Mouse (Mus musculus) midbrain, embryonic 14.5 days (tissue): ENCODE results near the gene Cd2. TPM values are rescaled to one million over a fixed set of nuclear protein-coding genes. Genes with fewer than 3 reads are reported as not detected.

ENCODE experiments used
- ATAC-seq: fragments of 200-750 bp; cut with Nextera tagmentation; 2 replicates; pipeline ENCODE4 v1.8.0; 2017; ENCODE audit warnings: moderate number of reproducible peaks, moderate library complexity; ENCODE audit not compliant: low FRiP score, low TSS enrichment
- DNase-seq: peaks from one replicate; pipeline ENCODE4 v3.0.0-alpha.2; 2015
- H3K27ac ChIP-seq: fragments of 300-500 bp; sonication (generic); replicated peaks from 2 replicates; pipeline ENCODE4 v1.5.1; 2014; ENCODE audit warnings: mild to moderate bottlenecking, low read depth, low read length, moderate library complexity
- H3K27me3 ChIP-seq: fragments of 300-500 bp; sonication (generic); 2 replicates; pipeline ENCODE4 v1.6.1; 2014; ENCODE audit warnings: low read length, control low read depth, mixed read lengths; ENCODE audit not compliant: control insufficient read depth, insufficient read depth
- H3K36me3 ChIP-seq: fragments of 300-500 bp; sonication (generic); 2 replicates; pipeline ENCODE4 v1.6.1; 2014; ENCODE audit warnings: low read length, control low read depth; ENCODE audit not compliant: control insufficient read depth, insufficient read depth
- H3K4me1 ChIP-seq: fragments of 300-500 bp; sonication (generic); 2 replicates; pipeline ENCODE4 v1.6.1; 2014; ENCODE audit warnings: mild to moderate bottlenecking, antibody characterized with exemption, low read length, control low read depth; ENCODE audit not compliant: control insufficient read depth, insufficient read depth
- H3K4me2 ChIP-seq: fragments of 300-500 bp; sonication (generic); 2 replicates; pipeline ENCODE4 v1.6.1; 2014; ENCODE audit warnings: mild to moderate bottlenecking, low read length, moderate library complexity
- H3K4me3 ChIP-seq: fragments of 300-500 bp; sonication (generic); replicated peaks from 2 replicates; pipeline ENCODE4 v1.5.1; 2014; ENCODE audit warnings: low read depth, low read length
- H3K9ac ChIP-seq: fragments of 300-500 bp; sonication (generic); replicated peaks from 2 replicates; pipeline ENCODE4 v1.6.1; 2014; ENCODE audit warnings: mild to moderate bottlenecking, low read length, moderate library complexity
- H3K9me3 ChIP-seq: fragments of 300-500 bp; sonication (generic); 2 replicates; pipeline ENCODE4 v1.6.1; 2016; ENCODE audit warnings: low read length, control low read depth, mixed read lengths; ENCODE audit not compliant: control insufficient read depth
- WGBS: fragments of 180-500 bp; shearing (Covaris S2); extraction: QIAGEN DNeasy Blood & Tissue Kit; methylation state at CpG from one replicate; pipeline ENCODE4 v1.1.7; 2014; 5-methylcytosine and 5-hydroxymethylcytosine counted together
- polyA plus RNA-seq: library from polyadenylated mRNA; unstranded; fragments of >200 nt; fragmentation: Nextera tagmentation; extraction: Ambion mirVana; gene quantifications from 2 replicates; pipeline ENCODE4 v1.2.1, GENCODE M21; 2014

Gene Cd2
- polyA plus RNA-seq, result not detected in 2 replicates

DNA sequence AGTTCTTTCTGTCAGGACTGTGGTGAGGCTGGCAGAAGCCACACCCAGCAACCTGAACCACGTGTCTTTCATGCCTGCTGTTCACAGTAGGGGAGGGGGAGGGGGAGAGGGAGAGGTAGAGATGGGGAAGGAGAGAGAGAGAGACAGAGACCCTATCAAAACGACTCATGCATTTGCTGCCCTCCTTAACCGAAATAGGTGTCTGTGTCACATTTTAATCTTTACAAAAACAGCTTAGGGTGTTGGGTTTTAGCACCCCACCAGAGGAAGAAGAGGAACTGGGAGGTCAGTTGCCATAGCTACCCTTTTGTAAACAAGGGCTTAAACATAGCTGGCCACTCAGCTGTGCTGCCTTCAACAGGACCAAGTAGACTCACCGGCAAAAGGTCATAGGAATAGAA is at the start of gene Cd2:
Gene Cd2, minus strand, starts transcription at position 29 of the 401 bp plus-strand sequence.
- Histone ChIP-seq H3K36me3 (no peaks in the 10 kb centered on the region), H3K27me3 (no peaks in the 10 kb centered on the region), H3K4me1 (no peaks in the 10 kb centered on the region), H3K9me3 (no peaks in the 10 kb centered on the region), H3K4me2 (no peak within 1 kb of the TSS), H3K27ac (no peak within 1 kb of the TSS), H3K4me3 (no peak within 1 kb of the TSS), H3K9ac (no peak within 1 kb of the TSS)
- WGBS, result 29% methylated on average over 4 of the region's 4 CpGs
- no peak for DNase-seq
- no peak for ATAC-seq

GRCm38 (mm10) chr3:101328617-101329016 is 40.9 kb upstream of the Cd2 start:
- ATAC-seq (no peak), DNase-seq (no peak)
- WGBS, result 92% methylated on average over 7 of the region's 7 CpGs
- Histone ChIP-seq H3K4me1 (no peaks in the 10 kb centered on the region), H3K27ac (no peak overlapping the region), H3K4me3 (no peak overlapping the region), H3K27me3 (no peaks in the 10 kb centered on the region), H3K4me2 (no peak overlapping the region), H3K36me3 (no peaks in the 10 kb centered on the region), H3K9ac (no peak overlapping the region), H3K9me3 (no peaks in the 10 kb centered on the region)

DNA sequence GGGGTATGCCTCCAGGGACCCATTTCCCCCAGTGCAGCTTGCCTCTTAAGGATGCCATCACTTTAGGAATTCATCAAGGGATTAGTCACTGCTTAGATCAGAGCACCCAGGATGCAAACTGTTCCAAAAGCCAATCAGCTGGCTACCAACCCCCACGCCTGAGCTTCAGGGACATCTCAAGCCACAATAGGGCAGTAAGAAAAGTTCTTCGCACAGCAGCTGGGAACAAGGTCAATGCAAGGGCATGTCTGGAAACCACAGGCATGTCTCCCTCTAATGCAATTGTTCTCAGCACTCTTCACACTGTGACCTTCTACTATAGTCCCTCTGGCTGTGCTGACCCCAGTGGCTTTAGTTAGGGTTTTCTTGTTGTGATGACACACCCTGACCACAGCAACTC is 39.5 kb upstream of the Cd2 start:
- Histone ChIP-seq H3K4me1 (no peaks in the 10 kb centered on the region), H3K4me3 (no peak overlapping the region), H3K27ac (no peak overlapping the region), H3K27me3 (no peaks in the 10 kb centered on the region), H3K36me3 (no peaks in the 10 kb centered on the region), H3K9me3 (no peaks in the 10 kb centered on the region), H3K4me2 (no peak overlapping the region), H3K9ac (no peak overlapping the region)
- DNase-seq (no peak), ATAC-seq (no peak)
- 59% methylated on average over 2 of the region's 2 CpGs for WGBS

- Histone ChIP-seq H3K9ac (no peak overlapping the region), H3K36me3 (no peaks in the 10 kb centered on the region), H3K27me3 (no peaks in the 10 kb centered on the region), H3K4me1 (no peaks in the 10 kb centered on the region), H3K9me3 (no peaks in the 10 kb centered on the region), H3K4me2 (no peak overlapping the region), H3K27ac (no peak overlapping the region), H3K4me3 (no peak overlapping the region)
- WGBS, result 90% methylated on average over 10 of the region's 10 CpGs
- ATAC-seq (no peak), DNase-seq (no peak)
These were observed 34.7 kb upstream of the Cd2 start for GRCm38 (mm10) chr3:101322437-101322836.

- Histone ChIP-seq H3K9ac (no peak overlapping the region), H3K36me3 (no peaks in the 10 kb centered on the region), H3K27me3 (no peaks in the 10 kb centered on the region), H3K4me1 (no peaks in the 10 kb centered on the region), H3K27ac (no peak overlapping the region), H3K9me3 (no peaks in the 10 kb centered on the region), H3K4me2 (no peak overlapping the region), H3K4me3 (no peak overlapping the region)
- ATAC-seq, result no peak
- WGBS, result 88% methylated on average over 7 of the region's 7 CpGs
- DNase-seq, result no peak
These were observed 33.1 kb upstream of the Cd2 start for GRCm38 (mm10) chr3:101320874-101321273.

GRCm38 (mm10) chr3:101318516-101319170 is 30.9 kb upstream of the Cd2 start:
- no peak overlapping the region for H3K27ac ChIP-seq
- no peaks in the 10 kb centered on the region for H3K9me3 ChIP-seq
- 90% methylated on average over 6 of the region's 6 CpGs for WGBS
- no peaks in the 10 kb centered on the region for H3K27me3 ChIP-seq
- no peak overlapping the region for H3K4me2 ChIP-seq
- ATAC-seq, result no peak
- no peak overlapping the region for H3K4me3 ChIP-seq
- no peaks in the 10 kb centered on the region for H3K4me1 ChIP-seq
- H3K36me3 ChIP-seq, result no peaks in the 10 kb centered on the region
- H3K9ac ChIP-seq, result no peak overlapping the region
- no peak for DNase-seq

GRCm38 (mm10) chr3:101318115-101318514 is 30.4 kb upstream of the Cd2 start:
- Histone ChIP-seq H3K9me3 (no peaks in the 10 kb centered on the region), H3K4me2 (no peak overlapping the region), H3K4me1 (no peaks in the 10 kb centered on the region), H3K9ac (no peak overlapping the region), H3K4me3 (no peak overlapping the region), H3K36me3 (no peaks in the 10 kb centered on the region), H3K27ac (no peak overlapping the region), H3K27me3 (no peaks in the 10 kb centered on the region)
- WGBS, result 73% methylated on average over 6 of the region's 6 CpGs
- 0 out of 2 replicates have a peak, but pooled peaks have one; percentile 24 for ATAC-seq
- no peak for DNase-seq

DNA sequence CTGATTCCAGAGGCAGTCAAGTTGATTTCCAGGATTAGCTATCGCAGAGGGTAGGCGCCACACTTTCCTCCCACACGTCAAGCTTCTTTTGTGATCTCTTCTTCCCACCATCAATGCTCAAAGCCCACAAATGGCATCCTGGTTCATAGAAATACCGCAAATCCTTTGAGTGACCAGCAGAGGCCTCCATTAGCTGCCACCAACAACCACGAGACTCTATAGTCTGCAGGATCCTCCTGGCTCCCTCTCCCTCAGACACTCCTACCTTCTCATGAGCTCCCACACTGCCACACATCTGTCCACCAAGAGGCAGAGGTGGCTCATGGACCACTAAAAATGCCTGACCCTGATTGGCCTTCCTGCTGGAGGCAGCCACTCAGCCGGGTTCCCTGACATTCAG is 27.2 kb upstream of the Cd2 start:
- Histone ChIP-seq H3K4me1 (no peaks in the 10 kb centered on the region), H3K27me3 (no peaks in the 10 kb centered on the region), H3K4me3 (no peak overlapping the region), H3K27ac (no peak overlapping the region), H3K36me3 (no peaks in the 10 kb centered on the region), H3K4me2 (no peak overlapping the region), H3K9me3 (no peaks in the 10 kb centered on the region), H3K9ac (no peak overlapping the region)
- WGBS, result 74% methylated on average over 6 of the region's 6 CpGs
- no peak for DNase-seq
- ATAC-seq, result no peak

DNA sequence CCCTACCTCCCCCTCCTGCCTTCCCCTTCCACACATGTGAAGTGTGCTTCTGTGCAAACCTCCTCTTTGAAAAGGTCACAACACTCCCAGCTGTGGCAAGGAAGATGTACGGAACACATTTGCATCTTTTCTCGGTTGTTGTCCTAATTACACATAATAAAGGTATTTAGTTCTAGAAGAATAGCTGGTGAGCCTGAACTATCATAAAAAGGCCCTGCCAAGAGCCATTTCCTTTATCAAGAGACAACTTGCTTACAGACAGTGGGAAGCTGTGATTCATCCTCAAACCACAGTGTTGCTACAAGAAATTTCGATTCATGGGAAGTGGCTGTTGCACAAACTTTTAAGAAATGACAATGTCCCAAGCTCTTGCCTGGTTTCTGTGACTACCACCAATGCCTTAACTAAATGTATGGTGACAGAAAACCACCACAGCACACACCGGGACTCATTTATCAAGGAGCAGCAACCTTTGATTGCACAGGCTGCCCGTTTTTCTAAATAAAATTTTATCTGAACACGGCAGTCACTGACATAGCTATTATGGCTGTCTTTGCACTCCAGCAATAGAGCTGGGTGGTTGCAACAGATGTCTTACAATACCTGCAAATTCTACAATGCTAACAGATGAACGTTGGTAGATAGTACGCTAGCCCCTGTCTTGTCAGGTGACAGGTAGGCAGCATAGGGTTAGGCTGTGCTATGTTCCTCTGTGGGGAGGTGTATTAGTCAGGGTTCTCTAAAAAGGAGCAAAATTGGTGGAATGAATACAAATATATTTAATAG is 25.7 kb upstream of the Cd2 start:
- H3K36me3 ChIP-seq, result no peaks in the 10 kb centered on the region
- no peak overlapping the region for H3K4me3 ChIP-seq
- no peaks in the 10 kb centered on the region for H3K9me3 ChIP-seq
- DNase-seq, result no peak
- H3K27ac ChIP-seq, result no peak overlapping the region
- no peaks in the 10 kb centered on the region for H3K27me3 ChIP-seq
- no peak for ATAC-seq
- no peak overlapping the region for H3K9ac ChIP-seq
- H3K4me2 ChIP-seq, result no peak overlapping the region
- 90% methylated on average over 8 of the region's 8 CpGs for WGBS
- H3K4me1 ChIP-seq, result no peaks in the 10 kb centered on the region
